Mouse (Mus musculus) neural tube, embryonic 12.5 days (tissue): ENCODE results near the gene Gpr179. TPM values are rescaled to one million over a fixed set of nuclear protein-coding genes. Genes with fewer than 3 reads are reported as not detected.
"Not testable (repeated sequence)": the region's sequence is repeated elsewhere in the genome, so short reads cannot be mapped to it uniquely, and the experiment has no call there.

ENCODE experiments used
- ATAC-seq: fragments of 200-750 bp; cut with Nextera tagmentation; 2 replicates; pipeline ENCODE4 v1.8.0; 2017; ENCODE audit warnings: low read depth, mild to moderate bottlenecking, moderate TSS enrichment, moderate library complexity; ENCODE audit not compliant: low FRiP score
- H3K27ac ChIP-seq: fragments of 300-500 bp; sonication (generic); 2 replicates; pipeline ENCODE4 v1.5.1; 2016
- H3K27me3 ChIP-seq: fragments of 300-500 bp; sonication (generic); replicated peaks from 2 replicates; pipeline ENCODE4 v1.6.1; 2016; ENCODE audit warnings: mild to moderate bottlenecking
- H3K36me3 ChIP-seq: fragments of 300-500 bp; sonication (generic); 2 replicates; pipeline ENCODE4 v1.6.1; 2016; ENCODE audit warnings: mild to moderate bottlenecking
- H3K4me1 ChIP-seq: fragments of 300-500 bp; sonication (generic); 2 replicates; pipeline ENCODE4 v1.6.1; 2016
- H3K4me2 ChIP-seq: fragments of 300-500 bp; sonication (generic); replicated peaks from 2 replicates; pipeline ENCODE4 v1.6.1; 2016; ENCODE audit warnings: mild to moderate bottlenecking
- H3K4me3 ChIP-seq: fragments of 300-500 bp; sonication (generic); 2 replicates; pipeline ENCODE4 v1.5.1; 2016
- H3K9ac ChIP-seq: fragments of 300-500 bp; sonication (generic); 2 replicates; pipeline ENCODE4 v1.6.1; 2016; ENCODE audit warnings: mild to moderate bottlenecking
- H3K9me3 ChIP-seq: fragments of 300-500 bp; sonication (generic); 2 replicates; pipeline ENCODE4 v1.6.1; 2016; ENCODE audit warnings: mild to moderate bottlenecking
- WGBS: fragments of 180-500 bp; shearing (Covaris S2); methylation state at CpG from one replicate; pipeline ENCODE4 v1.1.7; 2016; 5-methylcytosine and 5-hydroxymethylcytosine counted together
- polyA plus RNA-seq: library from polyadenylated mRNA; unstranded; fragments of >200 nt; fragmentation: Nextera tagmentation; extraction: Ambion mirVana; gene quantifications from 2 replicates; pipeline ENCODE4 v1.2.1, GENCODE M21; 2016

The Gpr179 gene
- polyA plus RNA-seq, 1 experiment from 2014 or later: 0.19 TPM

GRCm38 (mm10) chr11:97314751-97315503 is 37.0 kb downstream of the Gpr179 start:
- H3K27ac ChIP-seq: no peak overlapping the region
- H3K9me3 ChIP-seq: no peaks in the 10 kb centered on the region
- no peak overlapping the region for H3K9ac ChIP-seq
- peak overlapping the region; percentile 61 for H3K4me2 ChIP-seq
- no peak overlapping the region; the same call in 1 of the 2 replicates for H3K4me3 ChIP-seq
- ATAC-seq: no peak; the same call in 1 of the 2 replicates
- no peaks in the 10 kb centered on the region for H3K27me3 ChIP-seq
- peaks cover 18% of the 10 kb centered on the region for H3K4me1 ChIP-seq
- 52% methylated on average over 8 of the region's 8 CpGs for WGBS
- peaks cover 4% of the 10 kb centered on the region; the same call in 1 of the 2 replicates for H3K36me3 ChIP-seq

- peaks cover 4% of the 10 kb centered on the region; the same call in 1 of the 2 replicates for H3K36me3 ChIP-seq
- no peaks in the 10 kb centered on the region for H3K27me3 ChIP-seq
- H3K4me1 ChIP-seq: peaks cover 24% of the 10 kb centered on the region
- no peak overlapping the region for H3K27ac ChIP-seq
- WGBS: 96% methylated on average over 3 of the region's 3 CpGs
- no peak for ATAC-seq
- H3K9me3 ChIP-seq: no peaks in the 10 kb centered on the region
- no peak overlapping the region for H3K4me2 ChIP-seq
- H3K4me3 ChIP-seq: no peak overlapping the region
- no peak overlapping the region for H3K9ac ChIP-seq
Measured at GRCm38 (mm10) chr11:97314110-97314509, 37.8 kb downstream of the Gpr179 start.

- H3K4me1 ChIP-seq: peaks cover 24% of the 10 kb centered on the region
- H3K9ac ChIP-seq, H3K9me3 ChIP-seq, H3K27me3 ChIP-seq, H3K36me3 ChIP-seq, H3K4me3 ChIP-seq, ATAC-seq, H3K4me2 ChIP-seq, H3K27ac ChIP-seq: not testable (repeated sequence)
- WGBS: 73% methylated on average over 1 of the region's 1 CpGs
Measured at GRCm38 (mm10) chr11:97312871-97313270, 39.0 kb downstream of the Gpr179 start.

- H3K27me3 ChIP-seq: no peaks in the 10 kb centered on the region
- no peaks in the 10 kb centered on the region for H3K9me3 ChIP-seq
- WGBS: 8% methylated on average over 18 of the region's 18 CpGs
- no peaks in the 10 kb centered on the region for H3K36me3 ChIP-seq
- peak overlapping the region; percentile 2; the same call in 1 of the 2 replicates for H3K4me3 ChIP-seq
- H3K27ac ChIP-seq: no peak overlapping the region
- H3K9ac ChIP-seq: peak overlapping the region; percentile 26; the same call in 1 of the 2 replicates
- H3K4me2 ChIP-seq: peak overlapping the region; percentile 73
- peaks cover 20% of the 10 kb centered on the region for H3K4me1 ChIP-seq
- ATAC-seq: no peak
Measured at GRCm38 (mm10) chr11:97310895-97311631, 40.8 kb downstream of the Gpr179 start.

- no peaks in the 10 kb centered on the region for H3K36me3 ChIP-seq
- H3K4me3 ChIP-seq: peak overlapping the region; percentile 31
- H3K9ac ChIP-seq: peak overlapping the region; percentile 38; the same call in 1 of the 2 replicates
- H3K27me3 ChIP-seq: no peaks in the 10 kb centered on the region
- no peaks in the 10 kb centered on the region for H3K9me3 ChIP-seq
- WGBS: under 1% methylated on average over 25 of the region's 25 CpGs
- peak overlapping the region; percentile 73 for H3K4me2 ChIP-seq
- peak; percentile 44; the same call in 1 of the 2 replicates for ATAC-seq
- no peak overlapping the region for H3K27ac ChIP-seq
- peaks cover 20% of the 10 kb centered on the region for H3K4me1 ChIP-seq
Measured at GRCm38 (mm10) chr11:97309911-97310571, 41.8 kb downstream of the Gpr179 start.

- peaks cover 20% of the 10 kb centered on the region for H3K4me1 ChIP-seq
- 4% methylated on average over 9 of the region's 9 CpGs for WGBS
- H3K27ac ChIP-seq: no peak overlapping the region
- H3K9ac ChIP-seq: peak overlapping the region; percentile 38; the same call in 1 of the 2 replicates
- H3K9me3 ChIP-seq: no peaks in the 10 kb centered on the region
- peak overlapping the region; percentile 31 for H3K4me3 ChIP-seq
- no peaks in the 10 kb centered on the region for H3K27me3 ChIP-seq
- ATAC-seq: no peak
- no peaks in the 10 kb centered on the region for H3K36me3 ChIP-seq
- H3K4me2 ChIP-seq: peak overlapping the region; percentile 73
Measured at GRCm38 (mm10) chr11:97309451-97309836, 42.4 kb downstream of the Gpr179 start.

- no peak for ATAC-seq
- Histone ChIP-seq H3K36me3 (no peaks in the 10 kb centered on the region), H3K9me3 (no peaks in the 10 kb centered on the region), H3K4me2 (peak overlapping the region; percentile 73), H3K27ac (no peak overlapping the region), H3K27me3 (no peaks in the 10 kb centered on the region), H3K9ac (no peak overlapping the region), H3K4me3 (no peak overlapping the region), H3K4me1 (peaks cover 20% of the 10 kb centered on the region)
- 62% methylated on average over 3 of the region's 3 CpGs for WGBS
Measured at GRCm38 (mm10) chr11:97308806-97309450, 42.9 kb downstream of the Gpr179 start.

- Histone ChIP-seq H3K4me3 (no peak overlapping the region), H3K36me3 (no peaks in the 10 kb centered on the region), H3K9ac (no peak overlapping the region), H3K4me2 (no peak overlapping the region), H3K4me1 (peaks cover 20% of the 10 kb centered on the region), H3K27me3 (no peaks in the 10 kb centered on the region), H3K27ac (no peak overlapping the region), H3K9me3 (no peaks in the 10 kb centered on the region)
- ATAC-seq: no peak
- WGBS: 93% methylated on average over 11 of the region's 11 CpGs
Measured at GRCm38 (mm10) chr11:97307294-97308069, 44.4 kb downstream of the Gpr179 start.

GRCm38 (mm10) chr11:97304631-97305030 is 47.2 kb downstream of the Gpr179 start:
- Histone ChIP-seq H3K27me3 (no peaks in the 10 kb centered on the region), H3K4me1 (peaks cover 3% of the 10 kb centered on the region), H3K9ac (no peak overlapping the region), H3K36me3 (no peaks in the 10 kb centered on the region), H3K9me3 (no peaks in the 10 kb centered on the region), H3K4me2 (no peak overlapping the region), H3K4me3 (no peak overlapping the region), H3K27ac (no peak overlapping the region)
- 92% methylated on average over 5 of the region's 5 CpGs for WGBS
- no peak for ATAC-seq

GRCm38 (mm10) chr11:97302231-97302781 is 49.6 kb downstream of the Gpr179 start:
- Histone ChIP-seq H3K9me3 (no peaks in the 10 kb centered on the region), H3K27ac (no peak overlapping the region), H3K36me3 (no peaks in the 10 kb centered on the region), H3K4me2 (no peak overlapping the region), H3K27me3 (no peaks in the 10 kb centered on the region), H3K4me1 (no peaks in the 10 kb centered on the region), H3K4me3 (no peak overlapping the region), H3K9ac (no peak overlapping the region)
- no peak for ATAC-seq
- 38% methylated on average over 7 of the region's 7 CpGs for WGBS

GRCm38 (mm10) chr11:97301406-97301805 is 50.5 kb downstream of the Gpr179 start:
- WGBS: 91% methylated on average over 16 of the region's 16 CpGs
- no peaks in the 10 kb centered on the region for H3K27me3 ChIP-seq

More at GRCm38 (mm10) chr11:97301406-97301805, 50.5 kb downstream of the Gpr179 start:
- Histone ChIP-seq H3K27ac (no peak overlapping the region), H3K9me3 (no peaks in the 10 kb centered on the region), H3K9ac (no peak overlapping the region), H3K4me3 (no peak overlapping the region), H3K4me1 (no peaks in the 10 kb centered on the region), H3K4me2 (no peak overlapping the region), H3K36me3 (no peaks in the 10 kb centered on the region)
- ATAC-seq: no peak
